Mouse (Mus musculus) testis, adult 2 months (tissue): ENCODE data around the gene Dnajc3.

Experiments used
- CTCF ChIP-seq: fragments of 200-500 bp; IDR thresholded peaks from 2 replicates; pipeline ENCODE4 v1.5.1; 2012; ENCODE audit warnings: low read depth, mild to moderate bottlenecking, inconsistent platforms, low read length, moderate library complexity; ENCODE audit not compliant: control insufficient read depth, insufficient read depth, insufficient replicate concordance
- POLR2A ChIP-seq: fragments of 200-500 bp; IDR thresholded peaks from 2 replicates; pipeline ENCODE4 v1.6.1; 2012; ENCODE audit warnings: low read depth, mild to moderate bottlenecking, inconsistent platforms, low read length, moderate library complexity; ENCODE audit not compliant: control insufficient read depth

GRCm38 (mm10) chr14:119027675-119028253 lies 90.0 kb downstream of the Dnajc3 start:
- TF ChIP-seq CTCF (no peak), POLR2A (no peak)
